Comparison of ENCODE assay signal across 18 mouse cellular contexts in the genomic region with DNA sequence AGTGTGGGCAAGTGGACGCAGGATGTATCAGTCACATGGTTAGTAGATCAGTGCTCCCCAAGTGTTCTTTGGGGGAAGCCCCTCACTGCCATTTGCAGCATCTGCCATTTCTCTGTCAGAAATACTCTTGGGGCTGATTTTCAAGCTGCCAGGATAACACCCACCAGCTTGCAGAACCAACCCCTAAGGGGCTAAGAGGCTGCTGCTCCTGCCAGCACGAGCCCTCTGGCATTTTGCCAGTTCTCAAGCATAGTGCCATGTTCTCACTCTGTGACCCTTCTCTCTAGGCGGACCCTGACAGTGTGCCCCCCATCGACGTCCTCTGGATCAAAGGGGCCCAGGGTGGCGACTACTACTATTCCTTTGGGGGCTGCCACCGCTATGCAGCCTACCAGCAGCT. TPM values are rescaled to one million over a fixed set of nuclear protein-coding genes. Genes with fewer than 3 reads are reported as not detected.
"Had no signal": no experiment of that assay in that cellular context is flagged by ENCODE, and none has a peak within 500 bp of the region (broad histone marks: within the 10 kb centered on the region; RNA-seq: fewer than 3 reads in every experiment).

No protein-coding gene starts in this region.

- H3K27ac ChIP-seq: left cerebral cortex, adult 2 months; limb, embryonic 10.5 days; liver, embryonic 15.5 days; neural tube, embryonic 15.5 days had no signal

- H3K4me2 ChIP-seq: liver, embryonic 11.5 days; liver, embryonic 15.5 days; midbrain, embryonic 11.5 days; neural tube, embryonic 15.5 days had no signal

- DNase-seq: kidney, adult 8-10 months; kidney, postnatal 25 days; lung, adult 2 months; lung, postnatal 36 days; right cerebral cortex, adult 18-20 months; right cerebral cortex, postnatal 25 days; spleen, adult 18-20 months; thymus, postnatal 36 days had no signal

- ATAC-seq: lung, postnatal 0 days had no signal

- H3K9me3 ChIP-seq: limb, embryonic 10.5 days; liver, embryonic 15.5 days; neural tube, embryonic 15.5 days had no signal

- H3K4me3 ChIP-seq: left cerebral cortex, adult 2 months; limb, embryonic 10.5 days; liver, embryonic 15.5 days; myocyte; neural tube, embryonic 15.5 days had no signal

- H3K27me3 ChIP-seq: neural tube, embryonic 15.5 days had no signal

- H3K36me3 ChIP-seq: limb, embryonic 10.5 days; neural tube, embryonic 15.5 days had no signal

- H3K9ac ChIP-seq: liver, embryonic 15.5 days; neural tube, embryonic 15.5 days had no signal

RNA-seq across cellular contexts. Expression of a gene that starts 27.4 kb away (rescaled TPM):
- polyA plus RNA-seq: kidney, embryonic 16.5 days; limb, embryonic 10.5 days; liver, embryonic 11.5 days; liver, embryonic 15.5 days; lung, adult 2 months; lung, postnatal 0 days; myocyte; thymus, postnatal 0 days had no signal

RNA-seq across cellular contexts. Expression of a gene that starts 34.7 kb away (rescaled TPM):
- polyA plus RNA-seq: myocyte had no signal
